Mouse (Mus musculus) subcutaneous adipose tissue, adult 2 months (tissue): ENCODE data around the gene Resf1. TPM values are rescaled to one million over a fixed set of nuclear protein-coding genes. Genes with fewer than 3 reads are reported as not detected.

Experiments
- polyA plus RNA-seq: library from polyadenylated mRNA; depleted of rRNA; stranded (reverse); fragments of >200 nt; gene quantifications from 2 replicates; pipeline ENCODE4 v1.2.3, GENCODE M21; 2012; ENCODE audit warnings: low replicate concordance; rRNA removed

Resf1 gene
- 6.5 and 23.0 TPM in 2 replicates for polyA plus RNA-seq

GRCm38 (mm10) chr6:149308956-149309932, at the start of gene Resf1:
Resf1 (plus strand) TSS chr6:149309414.

Other genes with a start within 250 kb of the Resf1 start
- gene Dennd5b, start 207.7 kb upstream of the Resf1 start, polyA plus RNA-seq = 3.7 and 5.1 TPM in 2 replicates
- gene Gm10203, start 179.2 kb upstream of the Resf1 start, polyA plus RNA-seq = not detected in 2 replicates
- 12.9 and 31.4 TPM in 2 replicates for gene Etfbkmt, start 169.6 kb upstream of the Resf1 start, polyA plus RNA-seq
- 8.7 and 14.7 TPM in 2 replicates for gene Amn1, start 120.7 kb upstream of the Resf1 start, polyA plus RNA-seq
- 0.33 and 2.6 TPM in 2 replicates for gene Bicd1, start 99.5 kb downstream of the Resf1 start, polyA plus RNA-seq